Mouse (Mus musculus): ENCODE measurements around the gene Pwp2.
A peak's percentile ranks its signal among the peaks of the same experiment; 100 is the strongest.
"Not testable (repeated sequence)": the region's sequence is repeated elsewhere in the genome, so short reads cannot be mapped to it uniquely, and the experiment has no call there.

The Pwp2 gene

GRCm38 (mm10) chr10:78140251-78140600 is 44.7 kb downstream of the Pwp2 start:
- DNase-seq (ENCODE audit: low read depth), result no peak

DNA sequence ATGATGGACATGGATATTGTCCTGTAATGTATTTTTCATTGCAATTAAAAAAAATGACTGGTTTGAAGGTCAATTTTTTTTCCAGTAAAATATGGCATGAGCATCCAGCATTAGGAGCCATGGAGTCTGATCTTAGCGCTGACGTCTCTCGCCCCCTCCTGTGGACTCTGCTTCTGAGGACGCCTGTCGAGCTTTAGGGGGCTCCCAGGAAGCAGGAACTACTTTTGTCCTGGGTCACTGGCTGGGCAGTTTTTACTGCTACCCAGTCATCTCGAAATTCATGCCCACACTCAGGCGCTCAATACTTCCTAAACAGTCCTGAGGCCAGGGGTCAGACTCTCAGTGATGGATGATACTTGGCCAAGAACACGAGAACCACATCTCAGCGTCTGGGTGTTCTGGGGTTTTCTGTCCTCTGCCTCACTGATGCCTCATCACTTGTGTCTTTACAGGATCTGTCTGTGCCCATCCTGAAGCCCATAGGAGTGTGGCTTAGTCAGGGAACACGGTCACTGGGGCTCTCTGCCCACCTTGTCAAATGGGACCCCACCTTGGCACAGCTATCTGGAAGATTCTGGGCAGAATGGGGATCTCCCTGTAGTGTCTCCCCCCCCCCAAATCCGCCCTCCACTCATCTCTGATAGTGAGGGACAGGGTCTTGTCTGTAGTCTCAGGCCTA is 45.2 kb downstream of the Pwp2 start:
- no peak for DNase-seq (ENCODE audit: low read depth)

DNA sequence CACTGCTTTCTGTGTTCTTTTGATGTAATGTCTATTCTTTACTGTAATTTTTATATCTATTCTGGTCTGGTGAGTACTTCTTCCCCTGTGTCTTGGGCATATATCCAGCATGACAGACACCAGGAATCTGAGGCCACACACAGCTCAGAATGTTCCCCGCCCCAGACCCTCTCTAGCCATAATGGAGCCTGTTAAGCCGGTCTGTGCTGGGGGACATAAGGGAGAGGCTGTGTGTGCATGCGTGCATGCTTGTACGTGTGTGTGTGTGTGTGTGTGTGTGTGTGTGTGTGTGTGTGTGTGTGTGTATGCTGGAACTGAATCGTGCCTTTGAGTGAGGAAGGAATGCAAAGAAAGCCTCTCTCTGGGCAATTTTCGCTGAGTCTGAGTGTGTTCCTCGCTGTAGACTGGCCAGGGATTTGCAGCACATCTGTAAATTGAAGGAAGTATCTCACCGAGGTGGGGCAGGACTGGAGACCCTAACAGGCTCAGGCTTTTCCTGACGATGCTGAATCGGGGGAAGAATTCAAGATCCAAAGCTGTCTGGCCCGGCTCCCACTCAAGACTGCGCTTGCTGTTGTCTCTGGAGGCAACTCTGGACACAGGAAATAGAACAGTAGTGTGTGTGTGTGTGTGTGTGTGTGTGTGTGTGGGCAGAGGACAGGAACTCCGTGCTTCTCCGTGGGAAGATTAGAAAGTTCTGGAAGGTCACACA is 46.0 kb downstream of the Pwp2 start:
- DNase-seq (ENCODE audit: low read depth), result peak; percentile 19

DNA sequence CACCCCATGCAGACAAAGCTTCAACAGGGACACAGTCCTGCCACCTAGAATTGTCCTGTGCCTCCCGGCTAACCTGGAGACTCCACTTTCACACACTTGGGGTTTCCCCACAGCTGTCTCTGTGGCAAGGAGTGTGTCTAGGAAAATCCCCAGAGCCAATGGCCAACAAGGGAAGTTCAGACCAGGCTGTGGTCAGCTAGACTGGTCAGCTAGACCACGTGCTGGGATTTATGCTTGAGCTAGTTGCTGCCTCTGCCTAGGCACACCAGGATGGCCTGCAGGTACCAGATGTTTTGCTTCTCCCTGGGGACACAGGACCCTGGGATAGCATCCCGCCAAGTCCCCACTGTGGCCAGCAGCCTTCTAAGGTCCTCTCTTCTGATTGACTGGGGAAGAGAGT is 47.8 kb downstream of the Pwp2 start:
- no peak for DNase-seq (ENCODE audit: low read depth)

DNA sequence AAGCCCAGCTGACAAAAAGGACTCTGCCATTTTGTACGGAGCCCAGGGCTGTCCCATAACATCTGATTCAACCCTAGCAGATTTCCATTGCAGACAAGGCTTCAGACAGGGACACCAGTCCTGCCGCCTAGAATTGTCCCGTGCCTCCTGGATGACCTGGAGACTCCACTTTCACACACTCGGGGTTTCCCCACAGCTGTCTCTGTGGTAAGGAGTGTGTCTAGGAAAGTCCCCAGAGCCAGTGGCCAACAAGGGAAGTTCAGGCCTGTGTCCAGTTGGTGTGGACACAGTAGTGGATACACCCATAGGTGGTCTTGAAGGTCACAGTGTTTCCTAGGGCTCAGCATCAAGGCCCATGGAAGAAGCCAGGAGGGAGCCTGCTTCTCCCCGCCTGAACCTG is 49.0 kb downstream of the Pwp2 start:
- DNase-seq (ENCODE audit: low read depth), result no peak

DNA sequence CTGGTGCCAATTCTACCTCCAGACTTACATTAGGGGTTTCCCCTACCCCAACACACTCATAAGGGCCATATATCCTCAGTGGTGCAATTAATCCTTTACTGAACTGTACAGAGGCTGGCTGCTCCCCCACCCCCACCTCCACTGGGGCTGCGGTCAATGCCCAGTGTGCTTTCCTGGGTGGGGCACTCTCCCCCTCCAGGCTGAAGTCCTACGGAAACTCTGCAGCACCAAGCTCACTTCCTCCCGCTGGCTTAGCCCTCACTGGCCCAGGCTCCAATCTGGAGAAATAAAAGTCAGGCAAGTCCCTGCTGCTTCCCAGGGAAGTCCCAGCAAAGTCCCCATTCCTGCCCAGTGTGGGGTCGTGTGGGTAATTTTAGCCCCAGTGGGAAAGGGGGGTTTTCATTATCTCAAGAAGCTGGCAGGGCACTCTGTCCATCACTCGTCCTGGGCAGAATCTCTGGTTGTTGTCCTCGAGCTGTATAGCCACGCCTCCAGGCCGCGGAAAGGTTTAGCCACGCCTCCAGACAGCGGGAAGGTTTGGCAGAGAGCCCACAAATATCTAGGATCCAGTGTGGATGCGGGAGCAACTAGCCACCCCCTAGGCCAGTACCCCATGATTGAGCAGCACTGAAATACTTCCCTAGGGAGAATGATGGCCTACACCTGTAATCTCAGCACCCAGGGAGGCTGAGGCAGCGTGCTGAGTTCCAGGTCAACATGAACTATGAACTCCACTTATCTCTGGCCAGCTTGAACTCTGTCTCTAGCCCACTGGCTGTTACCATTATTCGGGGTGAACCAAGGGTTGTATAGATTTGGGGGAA is 49.8 kb downstream of the Pwp2 start:
- peak; percentile 25 for DNase-seq (ENCODE audit: low read depth)

GRCm38 (mm10) chr10:78134400-78134799 is 50.5 kb downstream of the Pwp2 start:
- DNase-seq (ENCODE audit: low read depth), result no peak

DNA sequence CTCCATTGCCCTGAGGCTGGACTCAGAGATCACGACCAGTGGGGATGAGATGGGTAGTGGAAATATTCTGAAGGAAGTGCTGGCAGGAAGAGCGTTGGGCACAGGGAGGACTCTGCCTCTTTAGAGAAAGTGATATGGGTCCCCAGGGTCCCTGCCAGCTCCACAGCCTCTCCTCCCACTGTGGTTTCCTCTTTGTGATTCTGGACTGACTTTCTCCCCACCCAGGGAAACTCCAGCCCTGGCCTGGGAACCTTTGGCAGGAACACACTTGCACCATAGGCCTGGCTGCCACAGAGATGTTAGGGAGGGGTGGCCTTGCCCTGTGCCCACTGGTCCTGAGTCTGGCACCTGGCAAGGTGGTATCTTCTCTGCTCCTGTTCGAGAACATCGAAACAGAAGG is 55.0 kb downstream of the Pwp2 start:
- no peak for DNase-seq (ENCODE audit: low read depth)

DNA sequence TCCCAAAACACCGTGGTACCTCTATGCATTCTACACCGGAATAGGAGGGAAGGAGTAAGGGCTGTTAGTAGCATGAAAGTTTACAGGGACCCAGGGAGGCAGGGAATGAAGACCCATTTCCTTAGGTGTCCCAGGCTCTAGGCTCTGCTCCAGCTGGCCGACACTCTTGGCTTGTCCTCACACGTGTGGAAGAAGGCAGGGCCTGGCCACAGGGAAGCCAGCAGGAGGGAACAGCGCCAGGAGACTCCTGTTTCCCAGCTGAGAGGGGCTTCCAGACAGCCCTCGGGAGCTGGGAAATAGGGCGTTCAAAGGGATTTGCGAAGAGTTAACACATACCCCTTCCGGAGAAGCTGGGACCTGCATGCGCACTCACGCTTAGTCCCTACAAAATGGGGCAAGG is 55.5 kb downstream of the Pwp2 start:
- no peak for DNase-seq (ENCODE audit: low read depth)

GRCm38 (mm10) chr10:78128647-78129046 is 56.3 kb downstream of the Pwp2 start:
- DNase-seq (ENCODE audit: low read depth), result no peak

DNA sequence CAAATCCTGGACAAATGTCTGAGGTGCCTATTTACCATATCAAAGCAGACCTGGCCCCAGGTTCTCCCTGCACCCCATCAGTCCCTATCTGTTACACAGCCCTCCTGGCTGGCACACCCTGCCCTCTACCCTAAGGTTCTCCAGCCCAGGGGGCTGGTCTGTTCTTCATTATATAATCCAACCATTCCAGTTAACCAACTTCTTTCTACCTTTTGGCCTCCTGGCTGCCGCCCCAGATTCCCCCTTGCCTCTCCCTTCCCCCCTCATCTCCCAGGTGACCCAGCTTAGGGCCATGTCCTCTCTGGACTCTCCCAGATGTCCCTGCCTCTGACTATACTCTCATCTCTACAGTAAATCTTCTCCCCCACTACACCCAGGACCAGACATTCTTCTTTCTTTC is 57.0 kb downstream of the Pwp2 start:
- no peak for DNase-seq (ENCODE audit: low read depth)

GRCm38 (mm10) chr10:78127046-78127870 is 57.7 kb downstream of the Pwp2 start:
- DNase-seq (ENCODE audit: low read depth), result no peak

GRCm38 (mm10) chr10:78126311-78126710 is 58.6 kb downstream of the Pwp2 start:
- no peak for DNase-seq (ENCODE audit: low read depth)

GRCm38 (mm10) chr10:78125061-78125460 is 59.9 kb downstream of the Pwp2 start:
- DNase-seq (ENCODE audit: low read depth), result not testable (repeated sequence)

GRCm38 (mm10) chr10:78124137-78124536 is 60.8 kb downstream of the Pwp2 start:
- DNase-seq (ENCODE audit: low read depth), result not testable (repeated sequence)
